Mouse (Mus musculus) E14TG2a.4 (cell line): ENCODE results near the gene Ttll4.

ENCODE experiments used
- CTCF ChIP-seq: conservative IDR thresholded peaks from 2 replicates; pipeline ENCODE4 v1.5.1; 2014; ENCODE audit warnings: low read length
- NANOG ChIP-seq: IDR thresholded peaks from 2 replicates; pipeline ENCODE4 v1.6.1; 2014; ENCODE audit warnings: borderline replicate concordance, low read length, mixed read lengths
- POU5F1 ChIP-seq: IDR thresholded peaks from 2 replicates; pipeline ENCODE4 v1.6.1; 2014; ENCODE audit warnings: low read length, borderline replicate concordance

DNA sequence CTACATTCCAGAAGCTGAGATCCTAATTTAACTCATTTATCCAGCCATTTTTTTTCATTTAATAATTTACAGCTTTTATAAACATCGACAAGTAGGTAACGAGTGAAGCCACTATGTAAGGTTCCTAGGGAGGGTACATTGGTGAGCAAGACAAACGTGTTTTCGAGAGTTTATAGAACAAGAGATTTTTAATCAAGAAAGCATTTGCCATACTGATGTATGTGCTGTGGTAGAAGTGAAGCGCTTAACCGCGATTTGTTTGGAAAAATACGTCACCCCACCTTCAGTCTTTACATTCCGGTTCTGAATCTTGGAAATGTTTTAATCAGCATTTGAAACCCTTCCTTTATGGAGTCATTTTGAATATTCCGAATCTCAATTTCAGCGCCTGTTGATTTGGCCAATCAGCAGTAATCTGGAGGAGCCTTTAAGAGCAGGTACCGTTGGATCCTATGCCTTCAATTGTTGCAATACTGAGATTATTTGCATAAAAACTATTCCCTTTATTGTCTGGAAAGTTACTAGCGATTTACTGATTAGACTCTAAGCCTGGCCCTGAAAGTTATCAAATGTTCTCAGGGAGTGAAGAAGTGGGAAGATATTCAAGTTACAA, 814 bp downstream of the Ttll4 start:
- TF ChIP-seq CTCF: no peak
- no peak for TF ChIP-seq NANOG
- TF ChIP-seq POU5F1: no peak
